ENCODE assay signal across 9 mouse cellular contexts in genomic region chrX:8893182-8893651, GRCm38 (mm10). TPM values are rescaled to one million over a fixed set of nuclear protein-coding genes. Genes with fewer than 3 reads are reported as not detected.
DNase-seq lines count a peak whose midpoint lies in the region; ATAC-seq and TF ChIP-seq lines count a peak whose summit lies in the region.
"Had no signal": no experiment of that assay in that cellular context is flagged by ENCODE, and none has a peak within 500 bp of the region (broad histone marks: within the 10 kb centered on the region; RNA-seq: fewer than 3 reads in every experiment).

No protein-coding gene starts in this region.

- no peak for TF ChIP-seq POLR2A in liver, adult 2 months (IDR thresholded peaks at IDR 0.05; ENCODE audit: extremely low read depth, insufficient read depth, low read length)

- no peaks in the 10 kb centered on the region for H3K27me3 ChIP-seq in liver, adult 2 months (ENCODE audit: control insufficient read depth, insufficient read depth, low read length)
- no peaks in the 10 kb centered on the region for H3K27me3 ChIP-seq in hindbrain, embryonic 11.5 days (ENCODE audit: control insufficient read depth, insufficient read depth, low read length)
- H3K27me3 ChIP-seq in limb, embryonic 15.5 days, result no peaks in the 10 kb centered on the region

- H3K27ac ChIP-seq in liver, adult 2 months (replicated peaks; ENCODE audit: insufficient read depth, low read depth, low read length), result no peak overlapping the region
- peak overlapping the region; percentile 64; the same call in 1 of the 2 replicates for H3K27ac ChIP-seq in hindbrain, embryonic 11.5 days (ENCODE audit: low read depth, low read length)
- peak overlapping the region; percentile 85 for H3K27ac ChIP-seq in limb, embryonic 15.5 days

- peak overlapping the region; percentile 63 for H3K4me2 ChIP-seq in hindbrain, embryonic 11.5 days (replicated peaks; ENCODE audit: low read depth, low read length)
- H3K4me2 ChIP-seq in limb, embryonic 15.5 days, result peak overlapping the region; percentile 66

- no peak for TF ChIP-seq CTCF in liver, adult 2 months (IDR thresholded peaks at IDR 0.05; ENCODE audit: low read depth, low read length)

- 2% methylated on average over 12 of the region's 42 CpGs for WGBS in liver, adult 2 months
- WGBS in hindbrain, embryonic 11.5 days, result 11% methylated on average over 13 of the region's 42 CpGs
- WGBS in limb, embryonic 15.5 days, result 19% methylated on average over 18 of the region's 42 CpGs

- H3K9ac ChIP-seq in liver, adult 2 months (ENCODE audit: low read depth, low read length), result peak overlapping the region; percentile 87
- peak overlapping the region; percentile 76 for H3K9ac ChIP-seq in hindbrain, embryonic 11.5 days (ENCODE audit: low read depth, low read length)
- H3K9ac ChIP-seq in limb, embryonic 15.5 days, result peak overlapping the region; percentile 63

- peak overlapping the region; percentile 53 for H3K4me3 ChIP-seq in liver, adult 2 months (ENCODE audit: insufficient read depth, low read depth, low read length)
- peak overlapping the region; percentile 50 for H3K4me3 ChIP-seq in hindbrain, embryonic 11.5 days (ENCODE audit: low read depth, low read length)
- peak overlapping the region; percentile 57 for H3K4me3 ChIP-seq in limb, embryonic 15.5 days

- H3K9me3 ChIP-seq in hindbrain, embryonic 11.5 days (ENCODE audit: control insufficient read depth, low read length), result no peaks in the 10 kb centered on the region
- no peaks in the 10 kb centered on the region for H3K9me3 ChIP-seq in limb, embryonic 15.5 days

- no peak for DNase-seq in liver, adult 2 months (ENCODE audit: extremely low read depth, low read depth, low spot score)
- DNase-seq in liver, result no peak
- peak; percentile 27 for DNase-seq in adrenal gland, postnatal 10 days
- peak; percentile 30 for DNase-seq in embryo, embryonic 10.5 days (ENCODE audit: low spot score)
- DNase-seq in hindbrain, embryonic 11.5 days (ENCODE audit: low spot score), result peak; percentile 50
- DNase-seq in retina, postnatal 1 day, result peak; percentile 41
- DNase-seq in gastrocnemius, adult 8-10 months (ENCODE audit: low spot score in 2 of 2), result no peak

- H3K79me2 ChIP-seq in liver, adult 2 months (ENCODE audit: control insufficient read depth, insufficient read depth, low read length), result no peaks in the 10 kb centered on the region

- peak; percentile 83 for ATAC-seq in hindbrain, embryonic 11.5 days (ENCODE audit: low FRiP score)
- ATAC-seq in limb, embryonic 15.5 days (ENCODE audit: insufficient number of reproducible peaks, low FRiP score, low TSS enrichment, low read depth), result peak; percentile 30; the same call in 1 of the 2 replicates

- no peaks in the 10 kb centered on the region for H3K4me1 ChIP-seq in liver, adult 2 months (ENCODE audit: control insufficient read depth, insufficient read depth, low read length)
- no peaks in the 10 kb centered on the region for H3K4me1 ChIP-seq in hindbrain, embryonic 11.5 days (replicated peaks; ENCODE audit: control insufficient read depth, insufficient read depth, low read length)
- H3K4me1 ChIP-seq in limb, embryonic 15.5 days, result no peaks in the 10 kb centered on the region; the same call in 1 of the 2 replicates

- peaks cover under 1% of the 10 kb centered on the region; the same call in 1 of the 2 replicates for H3K36me3 ChIP-seq in liver, adult 2 months (ENCODE audit: control insufficient read depth, insufficient read depth, low read length)
- H3K36me3 ChIP-seq in hindbrain, embryonic 11.5 days (ENCODE audit: control insufficient read depth, insufficient read depth, low read length), result no peaks in the 10 kb centered on the region
- no peaks in the 10 kb centered on the region for H3K36me3 ChIP-seq in limb, embryonic 15.5 days

RNA-seq across cellular contexts. Expression of gene B630019K06Rik, which starts 1.0 kb away (rescaled TPM):
- 0.18 and 0.47 TPM in 2 replicates for total RNA-seq in liver, adult 2 months (2014; rRNA removed)
- polyA plus RNA-seq in liver, adult 2 months (2012; rRNA removed), result 0.21 and 0.60 TPM in 2 replicates
- total RNA-seq in adrenal gland, postnatal 10 days (2021), result 1 to 10 TPM; 7.7 to 7.8 TPM
- polyA plus RNA-seq in hindbrain, embryonic 11.5 days (2014; fragmentation: Nextera tagmentation; extraction: Ambion mirVana), result 6.7 and 7.1 TPM in 2 replicates
- 3.2 and 4.4 TPM in 2 replicates for polyA plus RNA-seq in limb, embryonic 15.5 days (2015; fragmentation: Nextera tagmentation; extraction: Ambion mirVana)
- under 1 TPM in 3 of 4 experiments, not detected in 1; 0.21 to 0.45 (median 0.34) TPM for total RNA-seq in gastrocnemius, adult 8-10 months (2022)

RNA-seq across cellular contexts. Expression of gene Gm5751, which starts 19.2 kb away (rescaled TPM):
- not detected in 2 replicates for total RNA-seq in liver, adult 2 months (2014; rRNA removed)
- polyA plus RNA-seq in liver, adult 2 months (2012; rRNA removed), result not detected in 2 replicates
- not detected for total RNA-seq in adrenal gland, postnatal 10 days (2021)
- polyA plus RNA-seq in hindbrain, embryonic 11.5 days (2014; fragmentation: Nextera tagmentation; extraction: Ambion mirVana), result not detected in 2 replicates
- polyA plus RNA-seq in limb, embryonic 15.5 days (2015; fragmentation: Nextera tagmentation; extraction: Ambion mirVana), result not detected in 2 replicates
- total RNA-seq in gastrocnemius, adult 8-10 months (2022), result not detected
- total RNA-seq: left cerebral cortex, postnatal 10 days had no signal

RNA-seq across cellular contexts. Expression of gene Gm6592, which starts 49.4 kb away (rescaled TPM):
- not detected in 2 replicates for total RNA-seq in liver, adult 2 months (2014; rRNA removed)
- polyA plus RNA-seq in liver, adult 2 months (2012; rRNA removed), result not detected in 2 replicates
- total RNA-seq in adrenal gland, postnatal 10 days (2021), result not detected
- not detected in 2 replicates for polyA plus RNA-seq in hindbrain, embryonic 11.5 days (2014; fragmentation: Nextera tagmentation; extraction: Ambion mirVana)
- not detected in 2 replicates for polyA plus RNA-seq in limb, embryonic 15.5 days (2015; fragmentation: Nextera tagmentation; extraction: Ambion mirVana)
- total RNA-seq in gastrocnemius, adult 8-10 months (2022), result not detected
- total RNA-seq: left cerebral cortex, postnatal 10 days had no signal

Comparison
In these comparisons a context has a peak if more than half of its experiments do, and no peak if none do; other contexts are left out.
1. DNase-seq: peak in adrenal gland, postnatal 10 days (single experiment), embryo, embryonic 10.5 days (single experiment), hindbrain, embryonic 11.5 days (single experiment) and retina, postnatal 1 day (single experiment); none in liver, adult 2 months (single experiment), liver (single experiment) and gastrocnemius, adult 8-10 months (0 of 2).
2. Peak in every context shown above with its lines, with median percentiles within 50 percentile points of each other: H3K4me3 ChIP-seq and H3K9ac ChIP-seq.